Mouse (Mus musculus): ENCODE measurements around the gene Lct. TPM values are rescaled to one million over a fixed set of nuclear protein-coding genes. Genes with fewer than 3 reads are reported as not detected.

Gene Lct
- 0.10 and 0.14 TPM in 2 replicates for polyA plus RNA-seq (2016; fragmentation: Nextera tagmentation; extraction: Ambion mirVana)

GRCm38 (mm10) chr1:128328218-128328617 lies at the start of gene Lct:
TSS of gene Lct (minus strand) at chr1:128328318.
- no peaks in the 10 kb centered on the region for H3K9me3 ChIP-seq
- no peak for ATAC-seq (ENCODE audit: insufficient number of reproducible peaks, insufficient read depth, low FRiP score, low TSS enrichment)
- no peaks in the 10 kb centered on the region for H3K27me3 ChIP-seq
- peaks cover 56% of the 10 kb centered on the region for H3K36me3 ChIP-seq
- H3K4me2 ChIP-seq (replicated peaks): no peak within 1 kb of the TSS
- WGBS: 81% methylated on average over 3 of the region's 3 CpGs
- no peak within 1 kb of the TSS for H3K9ac ChIP-seq
- H3K4me3 ChIP-seq: no peak within 1 kb of the TSS
- no peak within 1 kb of the TSS for H3K27ac ChIP-seq
- H3K4me1 ChIP-seq: no peaks in the 10 kb centered on the region

DNA sequence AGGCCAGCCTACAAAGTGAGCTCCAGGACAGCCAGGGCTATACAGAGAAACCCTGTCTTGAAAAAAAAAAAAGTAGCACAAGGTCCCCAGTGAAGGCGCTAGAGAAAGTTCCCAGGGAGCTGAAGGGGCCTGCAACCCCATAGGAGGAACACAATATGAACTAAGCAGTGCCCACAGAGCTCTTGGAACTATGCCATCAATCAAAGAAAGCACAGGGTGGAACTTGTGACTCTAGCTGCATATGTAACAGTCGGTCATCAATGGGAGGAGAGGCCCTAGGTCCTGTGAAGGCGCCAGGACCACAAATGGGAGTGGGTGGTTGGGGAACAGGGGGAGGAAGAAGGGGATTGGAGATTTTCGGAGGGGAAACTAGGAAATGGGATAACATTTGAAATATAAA lies 48.7 kb upstream of the Lct start:
- no peak for ATAC-seq (ENCODE audit: insufficient number of reproducible peaks, insufficient read depth, low FRiP score, low TSS enrichment)
- H3K27ac ChIP-seq: no peak overlapping the region
- no peak overlapping the region for H3K9ac ChIP-seq
- H3K4me2 ChIP-seq (replicated peaks): no peak overlapping the region
- H3K4me1 ChIP-seq: no peaks in the 10 kb centered on the region
- peaks cover 22% of the 10 kb centered on the region for H3K36me3 ChIP-seq
- WGBS: 96% methylated on average over 4 of the region's 4 CpGs
- no peaks in the 10 kb centered on the region for H3K9me3 ChIP-seq
- no peak overlapping the region for H3K4me3 ChIP-seq
- no peaks in the 10 kb centered on the region for H3K27me3 ChIP-seq

- H3K4me2 ChIP-seq (replicated peaks): no peak overlapping the region
- H3K4me1 ChIP-seq: no peaks in the 10 kb centered on the region
- H3K9me3 ChIP-seq: no peaks in the 10 kb centered on the region
- no peak overlapping the region for H3K9ac ChIP-seq
- H3K27ac ChIP-seq: no peak overlapping the region
- no peak overlapping the region for H3K4me3 ChIP-seq
- no peaks in the 10 kb centered on the region for H3K27me3 ChIP-seq
- peaks cover 23% of the 10 kb centered on the region for H3K36me3 ChIP-seq
- WGBS: 83% methylated on average over 7 of the region's 7 CpGs
- ATAC-seq (ENCODE audit: insufficient number of reproducible peaks, insufficient read depth, low FRiP score, low TSS enrichment): no peak
These were observed 44.2 kb upstream of the Lct start for GRCm38 (mm10) chr1:128372143-128372860.

GRCm38 (mm10) chr1:128368732-128369441 lies 40.8 kb upstream of the Lct start:
- no peak overlapping the region for H3K4me3 ChIP-seq
- H3K36me3 ChIP-seq: peaks cover 21% of the 10 kb centered on the region
- no peak for ATAC-seq (ENCODE audit: insufficient number of reproducible peaks, insufficient read depth, low FRiP score, low TSS enrichment)

DNA sequence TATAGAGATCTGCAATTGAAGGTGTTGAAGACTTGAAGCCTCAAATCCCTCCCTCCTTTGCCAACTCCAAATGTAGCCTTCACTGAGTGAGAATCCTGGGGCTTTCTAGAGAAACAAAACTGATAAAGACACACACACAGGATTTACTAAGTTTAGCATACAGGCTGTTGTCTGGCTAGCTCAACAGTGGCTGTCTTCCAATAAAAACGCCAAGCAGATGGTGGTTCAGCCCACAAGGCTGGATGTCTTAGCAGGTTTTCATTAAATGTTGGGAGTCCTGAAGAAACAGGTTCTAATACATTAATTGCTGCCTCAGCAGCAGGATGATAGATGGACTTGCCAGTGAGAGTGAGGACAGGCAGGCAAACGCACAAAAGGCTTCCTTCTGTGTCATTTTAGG lies 32.5 kb upstream of the Lct start:
- 72% methylated on average over 2 of the region's 2 CpGs for WGBS
- no peak overlapping the region for H3K27ac ChIP-seq
- no peak overlapping the region for H3K4me3 ChIP-seq
- no peak for ATAC-seq (ENCODE audit: insufficient number of reproducible peaks, insufficient read depth, low FRiP score, low TSS enrichment)
- H3K27me3 ChIP-seq: no peaks in the 10 kb centered on the region
- no peaks in the 10 kb centered on the region for H3K9me3 ChIP-seq
- H3K9ac ChIP-seq: no peak overlapping the region
- H3K4me1 ChIP-seq: peaks cover 20% of the 10 kb centered on the region
- H3K36me3 ChIP-seq: peaks cover 22% of the 10 kb centered on the region
- H3K4me2 ChIP-seq (replicated peaks): no peak overlapping the region

More at GRCm38 (mm10) chr1:128368732-128369441, 40.8 kb upstream of the Lct start:
- Histone ChIP-seq H3K9me3 (no peaks in the 10 kb centered on the region), H3K27ac (no peak overlapping the region), H3K27me3 (no peaks in the 10 kb centered on the region), H3K4me2 (replicated peaks) (no peak overlapping the region), H3K4me1 (no peaks in the 10 kb centered on the region), H3K9ac (no peak overlapping the region)
- WGBS: 81% methylated on average over 5 of the region's 5 CpGs

- Histone ChIP-seq H3K36me3 (peaks cover 27% of the 10 kb centered on the region), H3K27ac (peak within 1 kb of the TSS; percentile 94), H3K4me1 (peaks cover 20% of the 10 kb centered on the region), H3K9ac (peak within 1 kb of the TSS; percentile 68), H3K27me3 (no peaks in the 10 kb centered on the region), H3K9me3 (no peaks in the 10 kb centered on the region), H3K4me2 (replicated peaks) (peak within 1 kb of the TSS; percentile 67), H3K4me3 (peak within 1 kb of the TSS; percentile 66)
- ATAC-seq (ENCODE audit: insufficient number of reproducible peaks, insufficient read depth, low FRiP score, low TSS enrichment): peak; percentile 96
- WGBS: 3% methylated on average over 38 of the region's 38 CpGs
These were observed 31.6 kb upstream of the Lct start, which contains the start of gene Mcm6 for GRCm38 (mm10) chr1:128359554-128360376. TSS of gene Mcm6 (minus strand) at chr1:128359664.

GRCm38 (mm10) chr1:128358916-128359553 lies 30.9 kb upstream of the Lct start:
- under 1% methylated on average over 35 of the region's 35 CpGs for WGBS

DNA sequence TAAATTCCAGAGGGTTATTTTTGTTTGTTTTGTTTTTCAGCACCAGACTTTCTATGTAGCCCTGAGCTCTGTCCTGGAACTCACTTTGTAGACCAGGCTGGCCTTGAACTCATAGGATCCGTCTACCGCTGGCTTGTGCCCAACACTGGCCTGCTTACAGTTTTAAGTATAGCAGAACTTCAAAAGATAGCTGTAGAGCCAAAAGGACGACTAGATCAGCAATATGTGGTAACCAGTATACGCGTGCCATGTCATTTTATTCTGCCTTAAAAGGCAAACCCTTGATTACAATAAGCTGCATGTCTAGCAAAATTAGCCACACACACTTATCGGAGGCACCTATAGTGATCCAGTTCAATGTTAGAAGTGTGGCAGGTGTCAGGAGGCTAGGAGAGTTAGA lies 30.2 kb upstream of the Lct start:
- H3K27ac ChIP-seq: 0 out of 2 replicates have a peak overlapping the region, but pooled peaks have one; percentile 94
- peaks cover 20% of the 10 kb centered on the region for H3K4me1 ChIP-seq
- H3K9me3 ChIP-seq: no peaks in the 10 kb centered on the region
- no peaks in the 10 kb centered on the region for H3K27me3 ChIP-seq
- peak overlapping the region; percentile 66 for H3K4me3 ChIP-seq
- 68% methylated on average over 6 of the region's 6 CpGs for WGBS
- H3K36me3 ChIP-seq: peaks cover 36% of the 10 kb centered on the region
- H3K4me2 ChIP-seq (replicated peaks): peak overlapping the region; percentile 67
- H3K9ac ChIP-seq: peak overlapping the region; percentile 68
- no peak for ATAC-seq (ENCODE audit: insufficient number of reproducible peaks, insufficient read depth, low FRiP score, low TSS enrichment)

More at GRCm38 (mm10) chr1:128358916-128359553, 30.9 kb upstream of the Lct start:
- H3K27ac ChIP-seq: peak overlapping the region; percentile 94
- peak overlapping the region; percentile 66 for H3K4me3 ChIP-seq
- no peaks in the 10 kb centered on the region for H3K27me3 ChIP-seq
- peak overlapping the region; percentile 68 for H3K9ac ChIP-seq
- peaks cover 20% of the 10 kb centered on the region for H3K4me1 ChIP-seq
- peak overlapping the region; percentile 67 for H3K4me2 ChIP-seq (replicated peaks)
- peak; percentile 79 for ATAC-seq (ENCODE audit: insufficient number of reproducible peaks, insufficient read depth, low FRiP score, low TSS enrichment)
- peaks cover 29% of the 10 kb centered on the region for H3K36me3 ChIP-seq
- H3K9me3 ChIP-seq: no peaks in the 10 kb centered on the region

- Histone ChIP-seq H3K27me3 (no peaks in the 10 kb centered on the region), H3K36me3 (peaks cover 36% of the 10 kb centered on the region), H3K4me1 (peaks cover 20% of the 10 kb centered on the region), H3K9me3 (no peaks in the 10 kb centered on the region), H3K27ac (0 out of 2 replicates have a peak overlapping the region, but pooled peaks have one; percentile 30), H3K4me2 (replicated peaks) (peak overlapping the region; percentile 67), H3K4me3 (peak overlapping the region; percentile 66), H3K9ac (no peak overlapping the region)
- 60% methylated on average over 3 of the region's 3 CpGs for whole genome bisulfite sequencing
- ATAC-seq (ENCODE audit: insufficient number of reproducible peaks, insufficient read depth, low FRiP score, low TSS enrichment): no peak
These were observed 29.3 kb upstream of the Lct start for GRCm38 (mm10) chr1:128357452-128357851.

DNA sequence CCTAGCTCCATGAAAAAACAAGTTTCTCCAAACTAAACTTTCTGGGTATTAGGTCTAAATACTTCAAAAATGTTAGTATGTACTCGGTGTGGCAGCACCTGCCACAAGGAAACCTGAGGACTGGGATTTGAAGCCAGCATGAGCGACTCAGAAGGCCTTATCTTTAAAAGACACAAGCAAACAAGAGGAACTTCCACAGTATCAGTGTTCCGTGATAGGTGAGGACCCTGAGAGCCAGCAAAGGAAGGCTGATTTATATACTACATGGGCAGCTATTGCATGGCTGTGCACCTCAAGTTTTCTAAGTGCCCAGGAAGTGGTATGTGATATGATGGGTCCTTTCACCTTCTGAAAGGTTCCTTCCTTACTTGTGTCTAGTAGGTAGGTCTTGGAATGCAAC lies 25.0 kb upstream of the Lct start:
- no peak for ATAC-seq (ENCODE audit: insufficient number of reproducible peaks, insufficient read depth, low FRiP score, low TSS enrichment)
- 92% methylated on average over 3 of the region's 3 CpGs for WGBS
- no peak overlapping the region for H3K4me3 ChIP-seq
- no peaks in the 10 kb centered on the region for H3K27me3 ChIP-seq
- H3K4me2 ChIP-seq (replicated peaks): no peak overlapping the region
- H3K9ac ChIP-seq: no peak overlapping the region
- H3K9me3 ChIP-seq: no peaks in the 10 kb centered on the region
- no peak overlapping the region for H3K27ac ChIP-seq
- H3K36me3 ChIP-seq: peaks cover 67% of the 10 kb centered on the region
- H3K4me1 ChIP-seq: peaks cover 13% of the 10 kb centered on the region

DNA sequence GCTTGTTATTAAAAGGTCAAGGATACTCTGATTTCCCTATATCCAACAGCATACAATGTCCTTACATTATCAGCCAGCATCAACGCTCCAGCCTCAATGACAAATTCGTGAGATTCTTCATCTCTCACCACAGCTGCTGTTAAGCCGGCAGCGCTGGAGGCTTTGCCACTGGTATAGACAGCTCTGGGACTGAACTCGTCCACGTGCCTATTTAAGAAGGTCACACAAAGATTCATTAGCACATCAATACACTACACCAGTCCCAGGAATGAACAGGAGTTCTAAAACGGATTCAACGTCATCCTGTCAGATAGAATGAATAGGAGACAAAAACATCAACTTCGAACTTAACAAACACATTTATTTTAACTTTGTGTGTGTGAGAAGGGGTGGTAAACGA lies 16.1 kb upstream of the Lct start:
- peaks cover 78% of the 10 kb centered on the region for H3K36me3 ChIP-seq
- no peak overlapping the region for H3K9ac ChIP-seq
- WGBS: 84% methylated on average over 10 of the region's 10 CpGs
- no peak overlapping the region for H3K4me2 ChIP-seq (replicated peaks)
- no peak overlapping the region for H3K4me3 ChIP-seq
- no peaks in the 10 kb centered on the region for H3K27me3 ChIP-seq
- no peaks in the 10 kb centered on the region for H3K9me3 ChIP-seq
- H3K27ac ChIP-seq: no peak overlapping the region
- H3K4me1 ChIP-seq: no peaks in the 10 kb centered on the region
- no peak for ATAC-seq (ENCODE audit: insufficient number of reproducible peaks, insufficient read depth, low FRiP score, low TSS enrichment)

Measured in embryonic facial prominence, embryonic 12.5 days (tissue).